Mouse (Mus musculus): ENCODE measurements around the gene Lce3c.

The Lce3c gene

DNA sequence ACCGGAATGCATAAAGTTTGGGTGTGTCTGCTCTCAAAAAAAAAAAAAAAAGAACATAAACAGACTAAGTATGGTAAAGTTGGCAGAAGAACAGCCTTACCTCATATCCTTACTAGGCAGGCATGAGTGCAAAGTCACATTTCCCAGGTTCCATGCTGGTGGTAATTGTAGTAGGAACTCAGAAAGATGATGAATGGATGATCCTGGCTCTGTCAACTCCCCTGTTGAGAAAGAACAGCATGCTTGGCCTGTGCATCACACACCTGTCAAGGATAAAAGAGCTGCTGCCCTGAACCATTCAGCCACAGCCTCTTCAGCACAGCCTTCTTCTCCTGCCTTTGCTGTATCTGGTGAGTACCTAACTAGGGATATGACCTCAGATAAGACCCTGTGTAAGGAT lies at the start of gene Lce3c:
Gene Lce3c (plus strand): TSS at position 301 of the 400 bp plus-strand sequence.
- no peak for DNase-seq (ENCODE audit: low read depth, low spot score)

DNA sequence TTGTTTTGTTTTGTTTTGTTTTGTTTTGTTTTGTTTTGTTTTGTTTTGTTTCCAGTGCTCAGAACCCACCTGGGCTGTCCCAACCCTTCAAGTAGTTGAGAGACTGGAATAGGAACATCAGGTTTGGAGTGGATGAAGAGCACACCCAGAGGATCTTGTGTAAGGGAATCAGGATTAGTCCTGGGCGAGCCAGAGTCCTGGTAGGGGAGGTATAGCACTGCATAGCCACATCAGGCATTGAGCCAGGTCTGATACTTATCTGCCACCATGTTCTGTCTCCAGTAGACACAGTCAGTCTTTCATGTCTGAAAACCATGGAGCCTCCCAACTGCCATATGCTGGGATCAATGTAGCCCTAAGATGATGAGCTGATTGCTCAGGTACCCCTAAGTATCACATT lies 49.8 kb upstream of the Lce3c start:
- no peak for DNase-seq (ENCODE audit: low read depth, low spot score)

DNA sequence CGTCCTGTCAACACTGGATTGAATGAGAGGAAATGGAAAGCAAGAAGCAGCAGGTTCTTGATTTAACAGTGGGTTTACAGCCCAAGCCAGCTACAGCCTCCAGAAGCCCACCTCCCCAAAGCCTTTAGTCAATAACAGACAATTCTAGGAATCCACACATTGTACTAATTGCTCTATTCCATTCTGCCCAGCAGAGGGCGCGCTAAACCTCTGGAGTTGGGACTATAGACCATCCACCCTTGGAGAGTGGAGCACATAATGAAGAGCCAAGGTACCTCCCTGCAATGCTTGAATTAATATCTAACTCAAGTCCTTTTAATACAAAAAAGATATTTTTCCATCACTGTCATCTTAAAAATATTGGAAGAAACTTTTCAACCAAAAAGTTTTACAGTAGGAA lies 41.3 kb upstream of the Lce3c start:
- DNase-seq (ENCODE audit: low read depth, low spot score), result peak; percentile 7

DNA sequence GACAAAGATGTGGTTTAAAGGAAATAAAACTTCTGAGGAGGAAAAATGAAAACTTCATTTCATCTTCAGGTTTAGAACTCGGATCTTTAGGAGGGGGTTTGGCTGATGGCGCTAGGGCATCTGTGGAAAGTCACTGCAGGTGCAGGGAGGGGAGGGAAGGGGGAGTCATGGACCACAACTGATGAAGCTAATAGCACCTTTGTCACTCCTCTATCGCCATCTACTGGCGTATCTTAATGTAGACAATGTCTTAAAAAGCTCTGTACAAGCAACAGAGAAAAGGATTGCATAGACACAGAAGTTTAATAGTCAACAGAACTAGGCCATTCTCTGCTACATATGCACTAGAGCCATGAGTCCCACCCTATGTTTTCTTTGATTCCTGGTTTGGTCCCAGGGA lies 40.6 kb upstream of the Lce3c start:
- no peak for DNase-seq (ENCODE audit: low read depth, low spot score)

DNA sequence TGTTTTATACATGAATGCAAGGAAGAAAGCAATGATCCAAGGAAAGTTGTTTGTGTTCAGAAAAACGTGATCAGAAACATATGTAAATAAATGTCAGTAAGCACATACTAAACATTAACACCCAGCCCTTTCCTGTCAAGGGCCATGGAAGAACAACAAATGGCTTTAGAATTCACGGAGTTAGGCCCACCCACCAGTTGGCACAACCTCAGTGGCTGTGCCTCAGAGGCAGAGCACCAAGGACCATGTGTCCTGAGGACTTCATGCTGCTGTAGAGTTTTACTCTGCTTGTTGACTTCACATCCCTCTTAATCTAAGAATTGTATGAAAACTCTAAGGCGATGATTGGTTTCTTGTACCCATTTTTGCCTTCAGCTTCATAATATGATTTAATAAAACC lies 39.1 kb upstream of the Lce3c start:
- DNase-seq (ENCODE audit: low read depth, low spot score), result no peak

DNA sequence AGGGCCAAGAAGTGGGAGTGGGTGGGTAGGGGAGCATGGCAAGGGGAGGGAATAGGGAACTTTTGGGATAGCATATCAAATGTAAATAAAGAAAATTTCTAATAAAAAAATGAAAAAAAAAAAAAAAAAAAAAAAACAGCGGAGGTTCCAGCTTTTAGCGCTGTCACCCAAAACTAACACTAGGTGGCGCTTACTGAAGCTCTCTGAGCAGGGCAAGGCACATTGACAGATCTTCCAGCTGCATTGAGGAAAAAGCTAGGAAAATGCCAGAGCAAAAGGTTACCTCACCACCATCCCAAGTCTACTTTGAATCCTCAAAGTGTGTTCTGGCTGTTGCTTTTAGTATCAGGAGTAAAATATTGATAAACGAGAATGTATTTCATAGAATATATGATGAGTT lies 36.7 kb upstream of the Lce3c start:
- DNase-seq (ENCODE audit: low read depth, low spot score), result no peak

DNA sequence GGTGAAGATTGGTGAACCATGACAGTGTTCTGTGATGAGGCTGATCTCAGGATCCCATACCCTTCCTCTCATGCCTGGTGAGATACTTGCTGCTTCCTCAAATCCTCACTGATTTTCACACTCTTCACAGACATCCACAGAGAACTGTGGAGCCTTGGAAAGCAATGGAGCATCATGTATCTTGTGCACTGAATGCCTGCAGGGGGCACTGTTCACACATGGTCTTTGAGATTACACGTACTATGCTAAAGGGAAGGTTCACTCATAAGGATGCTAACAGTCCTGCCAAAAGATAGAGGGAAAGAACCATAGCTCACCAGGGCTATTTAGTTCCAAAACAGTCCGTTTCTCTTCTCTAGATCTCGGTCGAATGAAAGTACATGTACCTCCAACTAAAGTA lies 23.9 kb upstream of the Lce3c start:
- DNase-seq (ENCODE audit: low read depth, low spot score), result no peak

DNA sequence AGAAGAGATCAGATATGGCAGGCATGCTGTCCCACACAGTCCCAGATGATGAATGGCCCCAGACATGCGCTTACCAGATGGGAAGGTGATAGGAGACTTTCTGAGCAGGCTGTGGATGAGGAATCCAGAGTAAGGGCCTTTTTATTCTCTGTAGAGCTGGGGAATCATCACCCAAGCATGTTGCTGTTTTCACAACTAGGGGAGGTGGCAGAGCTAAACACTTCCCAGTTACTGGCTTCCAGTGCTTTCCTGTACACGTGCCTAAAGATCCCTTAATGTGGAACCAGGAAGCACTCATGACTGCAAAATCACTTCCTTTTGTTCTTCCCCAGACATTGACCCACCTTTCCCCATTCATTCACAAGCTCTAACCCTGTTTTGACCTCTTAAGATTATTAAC lies 18.2 kb upstream of the Lce3c start, which contains the start of gene Lce3a:
Gene Lce3a (minus strand): TSS at position 101 of the 400 bp plus-strand sequence.
- DNase-seq (ENCODE audit: low read depth, low spot score), result no peak

DNA sequence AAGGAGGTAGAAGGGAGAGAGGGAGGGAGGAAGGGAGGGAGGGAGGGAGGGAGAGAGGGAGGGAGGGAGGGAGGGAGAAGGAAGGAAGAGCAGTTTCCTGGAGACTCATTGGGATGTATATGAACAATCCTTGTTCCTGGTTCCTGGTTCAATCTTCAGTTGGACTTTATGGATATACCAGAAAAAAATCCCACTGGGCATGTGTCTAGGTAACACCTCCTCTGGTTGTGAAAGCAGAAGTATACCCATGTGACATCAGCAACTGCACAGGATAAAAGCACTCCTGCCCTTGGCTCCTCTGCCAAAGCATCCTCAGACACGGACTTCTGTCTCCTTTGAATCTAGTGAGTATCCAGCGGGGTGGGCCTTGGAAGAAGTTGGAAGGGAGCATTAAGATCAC lies 11.6 kb upstream of the Lce3c start, which contains the start of gene Lce3b:
Gene Lce3b (plus strand): TSS at position 301 of the 400 bp plus-strand sequence.
- no peak for DNase-seq (ENCODE audit: low read depth, low spot score)

DNA sequence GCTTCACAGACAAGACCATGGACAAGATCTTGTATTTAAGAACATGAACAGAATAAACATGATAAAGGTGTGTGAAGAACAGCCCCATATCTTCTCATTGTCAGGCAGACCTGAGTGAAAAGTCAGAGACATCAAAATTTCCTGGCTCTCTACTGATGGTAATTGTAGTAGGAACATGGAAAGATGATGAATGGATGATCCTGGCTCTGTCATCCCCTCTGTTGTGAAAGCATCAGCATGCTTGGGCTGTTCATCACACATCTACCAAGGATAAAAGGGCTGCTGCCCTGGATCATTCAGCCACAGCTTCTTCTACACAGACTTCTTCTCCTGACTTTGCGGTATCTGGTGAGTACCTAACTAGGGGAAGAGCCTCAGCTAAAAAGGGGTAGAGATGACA lies 12.8 kb downstream of the Lce3c start, which contains the start of gene Lce3d:
Gene Lce3d (plus strand): TSS at position 301 of the 400 bp plus-strand sequence.
- DNase-seq (ENCODE audit: low read depth, low spot score), result no peak

DNA sequence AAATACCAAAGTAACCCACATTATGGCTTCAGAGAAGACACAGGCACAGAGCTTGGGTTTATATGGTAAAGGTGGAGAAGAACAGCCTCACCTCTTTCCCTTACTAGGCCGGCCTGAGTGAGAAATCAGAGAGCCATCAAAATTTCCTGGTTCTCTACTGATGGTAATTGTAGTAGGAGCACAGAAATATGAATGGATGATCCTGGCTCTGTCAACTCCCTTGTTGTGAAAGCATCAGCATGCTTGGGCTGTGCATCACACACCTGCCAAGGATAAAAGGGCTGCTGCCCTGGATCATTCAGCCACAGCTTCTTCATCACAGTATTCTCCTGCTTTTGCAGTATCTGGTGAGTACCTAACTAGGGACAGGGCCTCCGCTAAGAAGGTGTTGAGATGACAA lies 22.5 kb downstream of the Lce3c start, which contains the start of gene Lce3e:
Gene Lce3e (plus strand): TSS at position 301 of the 400 bp plus-strand sequence.
- no peak for DNase-seq (ENCODE audit: low read depth, low spot score)

DNA sequence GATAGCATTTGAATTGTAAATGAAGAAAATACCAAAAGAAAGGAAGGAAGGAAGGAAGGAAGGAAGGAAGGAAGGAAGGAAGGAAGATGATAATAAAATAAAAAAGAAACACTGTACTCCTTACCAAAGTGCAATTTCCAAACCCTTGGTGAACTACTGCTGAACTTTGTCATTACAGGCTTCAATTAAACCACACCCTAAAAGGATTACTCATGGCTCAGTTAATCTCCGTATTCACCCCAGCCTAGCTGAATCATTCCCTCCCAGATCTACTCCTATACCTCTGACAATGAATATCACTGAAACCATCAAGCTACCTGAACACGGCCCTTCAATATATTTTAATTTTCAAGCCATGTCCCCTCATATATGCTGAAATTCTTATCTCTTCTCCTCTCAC lies 34.2 kb downstream of the Lce3c start:
- no peak for DNase-seq (ENCODE audit: low read depth, low spot score)

DNA sequence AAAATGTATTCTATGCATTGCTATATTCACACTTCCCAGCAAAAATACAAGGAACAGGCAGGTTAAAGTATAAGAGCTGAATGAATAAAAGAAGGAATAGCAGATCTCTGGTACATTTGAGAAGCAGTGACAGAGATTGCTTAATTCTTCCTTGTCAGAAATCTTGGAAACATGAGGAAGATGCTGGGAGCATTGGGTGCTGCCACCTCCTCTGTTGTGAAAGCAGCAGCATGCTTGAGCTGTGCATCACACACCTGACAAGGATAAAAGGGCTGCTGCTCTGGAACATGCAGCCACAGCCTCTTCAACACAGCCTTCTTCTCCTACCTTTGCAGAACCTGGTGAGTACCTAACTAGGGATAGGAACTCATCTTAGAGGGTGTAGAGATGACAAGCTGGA lies 47.6 kb downstream of the Lce3c start, which contains the start of gene Lce3f:
Gene Lce3f (plus strand): TSS at position 301 of the 400 bp plus-strand sequence.
- no peak for DNase-seq (ENCODE audit: low read depth, low spot score)
